Mouse (Mus musculus) left cerebral cortex, postnatal 14 days (tissue): Measurements from ENCODE around the gene Tat. TPM values are rescaled to one million over a fixed set of nuclear protein-coding genes. Genes with fewer than 3 reads are reported as not detected.

Experiments
- DNase-seq, 2 experiments: peaks; one replicate each; pipeline ENCODE4 v3.0.0; 2021 to 2022; ENCODE audit warnings: low spot score in 2 of 2, mixed read lengths in 1 of 2
- intact Hi-C: fragments of 180-260 bp; cut with DNase I; formaldehyde crosslinking; loops from one replicate; pipeline ENCODE4 v1.15.1; 2025
- total RNA-seq, 2 experiments: library from RNA; stranded (reverse); gene quantifications; 2 replicates each; pipeline ENCODE4 v1.2.3; 2021

Gene Tat
- total RNA-seq, 2 experiments from 2014 or later: not detected

DNA sequence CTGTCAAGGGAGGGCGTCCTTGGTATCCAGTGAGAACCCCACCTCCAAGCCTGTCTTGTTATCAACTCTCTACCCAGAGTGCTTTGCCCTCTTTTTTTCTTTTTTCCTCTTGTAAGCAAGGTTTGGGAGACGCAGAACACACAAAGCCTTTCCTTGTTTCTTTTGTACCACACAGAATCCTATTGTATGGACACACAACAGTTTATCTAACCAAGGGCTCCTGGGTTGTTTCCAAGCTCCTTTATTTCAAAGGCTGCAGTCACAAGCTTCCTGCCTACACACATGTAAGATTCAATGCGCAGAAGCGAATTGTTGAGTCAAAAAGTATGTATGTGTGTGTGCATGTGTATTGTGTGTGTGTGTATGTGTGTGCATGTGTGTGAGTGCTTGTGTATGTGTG lies 44.1 kb downstream of the Tat start:
- intact Hi-C loops: no loop called here
- no peak for DNase-seq

GRCm38 (mm10) chr8:110036156-110036555 lies 45.9 kb downstream of the Tat start:
- no peak for DNase-seq
- intact Hi-C loops: no loop called here

- no peak for DNase-seq
Measured at GRCm38 (mm10) chr8:110039216-110039615, 49.0 kb downstream of the Tat start.

DNA sequence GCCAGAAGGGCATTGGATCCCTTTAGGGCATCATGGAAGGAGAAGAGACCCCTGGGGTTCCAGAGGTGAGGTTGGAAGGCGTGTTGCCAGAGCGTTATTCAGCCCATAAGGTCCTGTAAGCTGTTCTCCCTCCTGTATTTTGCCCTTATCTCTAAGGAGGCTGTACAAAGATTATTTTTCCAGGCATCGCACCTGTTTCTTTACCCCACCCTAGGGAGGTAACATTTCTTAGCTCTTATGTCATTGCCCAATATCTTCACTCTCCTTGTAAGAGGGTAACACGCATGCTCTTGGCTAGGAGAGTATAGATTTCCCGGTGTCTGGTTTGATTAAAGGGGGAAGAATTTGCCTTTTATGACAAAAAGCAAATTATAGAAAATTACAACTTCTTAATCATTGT lies 49.4 kb downstream of the Tat start, which contains the start of gene Chst4:
Chst4 (minus strand) TSS at position 82 of the 400 bp plus-strand sequence.
- no peak for DNase-seq

More at GRCm38 (mm10) chr8:110039216-110039615, 49.0 kb downstream of the Tat start:
- intact Hi-C loops: no loop called here

GRCm38 (mm10) chr8:110040509-110040908 lies 50.3 kb downstream of the Tat start:
- intact Hi-C loops: no loop called here

More for the DNA sequence above, 49.4 kb downstream of the Tat start, which contains the start of gene Chst4:
- intact Hi-C loops: no loop called here

More at GRCm38 (mm10) chr8:110040509-110040908, 50.3 kb downstream of the Tat start:
- DNase-seq: no peak

Other genes with a start within 250 kb of the Tat start
- gene Ap1g1, start 211.9 kb upstream of the Tat start, total RNA-seq: 10 to 100 TPM; 87.0 to 89.6 TPM
- gene Phlpp2, start 121.9 kb upstream of the Tat start, total RNA-seq: 10 to 100 TPM; 31.2 to 34.7 TPM
- gene Marveld3, start 28.2 kb upstream of the Tat start, total RNA-seq: under 1 TPM in 1 of 2 experiments, not detected in 1; 0.17 TPM
- gene Chst4, start 49.3 kb downstream of the Tat start, total RNA-seq: not detected
- gene Zfp612, start 89.3 kb downstream of the Tat start, total RNA-seq: 10 to 100 TPM; 29.6 to 30.4 TPM
- not detected for gene Gm21964, start 110.8 kb downstream of the Tat start, total RNA-seq
- not detected for gene Gm17720, start 112.3 kb downstream of the Tat start, total RNA-seq
- 10 to 100 TPM; 31.9 to 49.8 TPM for gene Calb2, start 177.8 kb downstream of the Tat start, total RNA-seq
- gene Cmtr2, start 225.2 kb downstream of the Tat start, total RNA-seq: 1 to 10 TPM; 4.0 to 4.4 TPM